Comparison of ENCODE assay signal across 15 mouse cellular contexts in the genomic region with DNA sequence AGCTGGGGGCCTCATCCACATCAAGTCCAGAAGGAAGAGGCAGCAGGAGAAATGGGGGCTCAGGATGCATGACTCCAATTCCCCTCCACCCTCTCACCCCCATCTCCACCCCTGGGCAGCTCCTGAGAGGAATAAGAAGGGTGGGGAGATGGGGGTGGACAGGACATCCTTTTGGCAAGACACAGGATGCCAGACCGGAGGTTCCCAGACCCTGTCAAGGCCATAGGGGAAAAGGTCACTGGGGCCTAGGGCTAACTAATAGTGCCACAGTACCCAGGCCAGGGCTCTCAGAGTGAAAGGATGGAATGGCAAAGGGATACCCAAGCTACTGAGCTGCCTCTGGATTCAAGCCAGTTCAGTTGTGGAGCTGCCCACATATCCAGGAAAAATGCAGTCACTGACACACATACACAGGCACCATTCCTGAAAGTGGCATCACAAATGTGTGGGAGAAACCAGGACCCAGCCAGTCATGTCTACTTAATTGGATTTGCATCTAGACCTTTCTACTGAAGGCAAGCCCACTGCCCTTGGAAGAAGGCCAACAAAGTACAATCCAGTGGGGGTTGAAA. TPM values are rescaled to one million over a fixed set of nuclear protein-coding genes. Genes with fewer than 3 reads are reported as not detected.
DNase-seq lines count a peak whose midpoint lies in the region; ATAC-seq and TF ChIP-seq lines count a peak whose summit lies in the region.
"Had no signal": no experiment of that assay in that cellular context is flagged by ENCODE, and none has a peak within 500 bp of the region (broad histone marks: within the 10 kb centered on the region; RNA-seq: fewer than 3 reads in every experiment).

No protein-coding gene starts in this region.

- TF ChIP-seq CTCF in layer of hippocampus, adult 2 months (conservative IDR thresholded peaks at IDR 0.05), result no peak

- no peaks in the 10 kb centered on the region for H3K36me3 ChIP-seq in heart, embryonic 11.5 days (ENCODE audit: control insufficient read depth, insufficient read depth, low read length)
- H3K36me3 ChIP-seq: neural tube, embryonic 15.5 days had no signal

- no peaks in the 10 kb centered on the region for H3K9me3 ChIP-seq in heart, embryonic 11.5 days (replicated peaks; ENCODE audit: control insufficient read depth, low read length)
- H3K9me3 ChIP-seq: neural tube, embryonic 15.5 days had no signal

- H3K9ac ChIP-seq in heart, embryonic 11.5 days (ENCODE audit: low read depth, low read length), result no peak overlapping the region
- H3K9ac ChIP-seq: neural tube, embryonic 15.5 days had no signal

- H3K27me3 ChIP-seq in heart, embryonic 11.5 days (ENCODE audit: control insufficient read depth, insufficient read depth, low read length), result no peaks in the 10 kb centered on the region
- H3K27me3 ChIP-seq: neural tube, embryonic 15.5 days had no signal

- ATAC-seq in heart, embryonic 11.5 days (replicated peaks; ENCODE audit: insufficient number of reproducible peaks, low FRiP score, low TSS enrichment), result no peak
- ATAC-seq: hindbrain, postnatal 0 days had no signal

- no peak overlapping the region for H3K4me3 ChIP-seq in layer of hippocampus, adult 2 months
- H3K4me3 ChIP-seq in heart, embryonic 11.5 days (ENCODE audit: low read depth, low read length), result no peak overlapping the region
- H3K4me3 ChIP-seq: neural tube, embryonic 15.5 days had no signal

- H3K27ac ChIP-seq in layer of hippocampus, adult 2 months, result peak overlapping the region; percentile 32; the same call in 1 of the 2 replicates
- peak overlapping the region; percentile 35; the same call in 1 of the 2 replicates for H3K27ac ChIP-seq in heart, embryonic 11.5 days (ENCODE audit: low read depth, low read length)
- H3K27ac ChIP-seq: hindbrain, postnatal 0 days; neural tube, embryonic 15.5 days had no signal

- DNase-seq in layer of hippocampus, adult 2 months (ENCODE audit: low spot score in 2 of 2), result no peak
- no peak for DNase-seq in layer of hippocampus, adult 18-20 months (ENCODE audit: low spot score in 2 of 2)
- peak; percentile 62 for DNase-seq in brain, adult 2 months (ENCODE audit: low read depth, low spot score)
- peak; percentile 50 for DNase-seq in kidney, postnatal 10 days
- no peak for DNase-seq in spleen, postnatal 4 days (ENCODE audit: low spot score in 2 of 2)
- DNase-seq in layer of hippocampus, adult 9-11 months, result no peak
- DNase-seq: layer of hippocampus, postnatal 36 days; right cerebral cortex, postnatal 25 days had no signal

- 78% methylated on average over 1 of the region's 1 CpGs for WGBS in heart, embryonic 11.5 days (ENCODE audit: insufficient replicate concordance)

- H3K4me1 ChIP-seq in heart, embryonic 11.5 days (ENCODE audit: control insufficient read depth, insufficient read depth, low read length), result peaks cover 24% of the 10 kb centered on the region
- H3K4me1 ChIP-seq: neural tube, embryonic 15.5 days had no signal

- H3K4me2 ChIP-seq in heart, embryonic 11.5 days, result no peak overlapping the region
- H3K4me2 ChIP-seq: neural tube, embryonic 15.5 days had no signal

RNA-seq across cellular contexts. Expression of a gene that starts 13.1 kb away (rescaled TPM):
- 1 to 10 TPM; 5.8 to 8.3 TPM for total RNA-seq in layer of hippocampus, adult 2 months (2021)
- 1 to 10 TPM; 8.0 to 8.4 TPM for total RNA-seq in layer of hippocampus, adult 18-20 months (2021)
- 10.3 and 10.5 TPM in 2 replicates for polyA plus RNA-seq in heart, embryonic 11.5 days (2014; fragmentation: Nextera tagmentation; extraction: Ambion mirVana)

RNA-seq across cellular contexts. Expression of a gene that starts 20.7 kb away (rescaled TPM):
- not detected for total RNA-seq in layer of hippocampus, adult 2 months (2021)
- total RNA-seq in layer of hippocampus, adult 18-20 months (2021), result not detected
- polyA plus RNA-seq in heart, embryonic 11.5 days (2014; fragmentation: Nextera tagmentation; extraction: Ambion mirVana), result 0.43 and 0.65 TPM in 2 replicates
- total RNA-seq: common myeloid progenitor, adult 5-6 weeks; gastrocnemius, adult 8-10 months; hindbrain, postnatal 0 days; layer of hippocampus, postnatal 36 days; midbrain, postnatal 0 days had no signal
- polyA plus RNA-seq: liver, embryonic 16.5 days; midbrain, postnatal 0 days had no signal

RNA-seq across cellular contexts. Expression of a gene that starts 24.6 kb away (rescaled TPM):
- total RNA-seq in layer of hippocampus, adult 2 months (2021), result 10 to 100 TPM; 74.7 to 75.2 TPM
- total RNA-seq in layer of hippocampus, adult 18-20 months (2021), result 10 to 100 TPM; 71.5 to 78.4 TPM
- polyA plus RNA-seq in heart, embryonic 11.5 days (2014; fragmentation: Nextera tagmentation; extraction: Ambion mirVana), result 119 and 128 TPM in 2 replicates

RNA-seq across cellular contexts. Expression of a gene that starts 47.9 kb away (rescaled TPM):
- total RNA-seq in layer of hippocampus, adult 2 months (2021), result 100 to 1,000 TPM; 259 to 279 TPM
- total RNA-seq in layer of hippocampus, adult 18-20 months (2021), result 100 to 1,000 TPM; 274 to 282 TPM
- polyA plus RNA-seq in heart, embryonic 11.5 days (2014; fragmentation: Nextera tagmentation; extraction: Ambion mirVana), result 69.0 and 76.1 TPM in 2 replicates

Comparison
In these comparisons a context has a peak if more than half of its experiments do, and no peak if none do; other contexts are left out.
1. DNase-seq: peak in brain, adult 2 months (single experiment) and kidney, postnatal 10 days (single experiment); none in layer of hippocampus, adult 2 months (0 of 2), layer of hippocampus, adult 18-20 months (0 of 2), spleen, postnatal 4 days (0 of 2) and layer of hippocampus, adult 9-11 months (single experiment).